Mouse (Mus musculus) lung, adult 2 months (tissue): ENCODE data around the gene Slc43a2. TPM values are rescaled to one million over a fixed set of nuclear protein-coding genes. Genes with fewer than 3 reads are reported as not detected.
"Not testable (repeated sequence)": the region's sequence is repeated elsewhere in the genome, so short reads cannot be mapped to it uniquely, and the experiment has no call there.

ENCODE experiments used
- DNase-seq: peaks from one replicate; pipeline ENCODE4 v3.0.0; 2022
- H3K4me1 ChIP-seq: fragments of 200-500 bp; 2 replicates; pipeline ENCODE4 v1.6.1; 2011; ENCODE audit warnings: low read length; ENCODE audit not compliant: control insufficient read depth, insufficient read depth
- H3K4me3 ChIP-seq: fragments of 200-500 bp; replicated peaks from 2 replicates; pipeline ENCODE3; 2011; ENCODE audit warnings: low read depth, mild to moderate bottlenecking, control low read depth, low read length; ENCODE audit errors: extremely low read depth
- CTCF ChIP-seq: fragments of 200-500 bp; IDR thresholded peaks from 2 replicates; pipeline ENCODE4 v1.5.1; 2011; ENCODE audit warnings: mild to moderate bottlenecking, low read length, control low read depth; ENCODE audit not compliant: insufficient read depth
- POLR2A ChIP-seq: fragments of 200-500 bp; IDR thresholded peaks from 2 replicates; pipeline ENCODE4 v1.6.1; 2011; ENCODE audit warnings: low read depth, mild to moderate bottlenecking, control low read depth, low read length, borderline replicate concordance; ENCODE audit errors: extremely low read depth
- WGBS: fragments of 180-500 bp; shearing (Covaris S2); methylation state at CpG from one replicate; pipeline ENCODE4 v1.1.7; 2018; 5-methylcytosine and 5-hydroxymethylcytosine counted together
- polyA plus RNA-seq: library from polyadenylated mRNA; depleted of rRNA; stranded (reverse); fragments of >200 nt; gene quantifications from 2 replicates; pipeline ENCODE4 v1.2.3, GENCODE M21; 2012

Gene Slc43a2
- polyA plus RNA-seq, 1 experiment = 68.2 TPM

DNA sequence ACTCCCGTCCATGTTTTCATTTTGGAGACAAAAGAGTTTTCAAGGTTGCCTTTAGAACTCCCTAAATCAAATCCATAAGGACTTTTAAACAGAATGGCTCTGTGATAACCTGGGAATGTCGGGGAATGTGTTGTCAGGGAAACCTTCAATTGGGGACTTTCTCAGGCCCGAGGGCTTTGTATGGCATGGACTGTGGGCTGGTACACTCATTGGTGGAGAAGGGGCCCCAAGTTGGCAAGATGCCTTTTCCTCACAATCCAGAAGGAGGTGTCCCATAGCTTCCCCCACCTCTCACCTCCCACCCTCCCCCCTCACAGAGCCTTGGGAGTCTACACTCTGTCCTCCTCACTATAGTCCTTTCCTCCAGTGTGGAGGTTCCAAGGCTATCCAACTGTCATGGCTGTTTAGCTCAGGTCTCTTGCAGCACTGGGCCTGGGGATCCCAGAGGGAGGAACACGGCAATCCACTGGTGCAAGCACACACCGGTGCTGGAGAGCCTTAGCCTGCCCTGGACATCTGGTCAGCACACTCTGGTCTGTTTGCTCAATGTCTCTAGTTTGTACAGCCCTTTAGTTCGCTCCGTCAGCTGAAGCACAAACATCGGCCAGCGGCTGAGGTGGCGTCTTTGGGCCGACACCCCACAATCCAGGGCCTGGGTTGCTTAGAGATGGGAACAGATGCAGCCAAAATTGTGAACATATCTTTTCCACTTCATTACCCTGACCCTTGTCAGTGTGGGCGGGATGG, 18.9 kb downstream of the Slc43a2 start:
- TF ChIP-seq POLR2A = peak; percentile 57; the same call in 1 of the 2 replicates
- TF ChIP-seq CTCF = no peak
- Histone ChIP-seq H3K4me1 (peaks cover 26% of the 10 kb centered on the region), H3K4me3 (no peak overlapping the region)
- 56% methylated on average over 12 of the region's 12 CpGs for WGBS
- peak; percentile 62 for DNase-seq

- H3K4me3 ChIP-seq = no peak overlapping the region
- 89% methylated on average over 5 of the region's 5 CpGs for WGBS
- DNase-seq = no peak
- H3K4me1 ChIP-seq = peaks cover 26% of the 10 kb centered on the region
- TF ChIP-seq POLR2A (no peak), CTCF (no peak)
These were observed 19.8 kb downstream of the Slc43a2 start for GRCm38 (mm10) chr11:75551321-75551720.

- no peak overlapping the region for H3K4me3 ChIP-seq
- no peak for DNase-seq
- 24% methylated on average over 9 of the region's 9 CpGs for WGBS
- TF ChIP-seq CTCF = no peak
- no peak for TF ChIP-seq POLR2A
- H3K4me1 ChIP-seq = peaks cover 26% of the 10 kb centered on the region
These were observed 20.5 kb downstream of the Slc43a2 start for GRCm38 (mm10) chr11:75551961-75552441.

- TF ChIP-seq CTCF (no peak), POLR2A (no peak)
- no peak for DNase-seq
- H3K4me1 ChIP-seq = peaks cover 26% of the 10 kb centered on the region
- H3K4me3 ChIP-seq = no peak overlapping the region
- WGBS = 34% methylated on average over 7 of the region's 7 CpGs
These were observed 21.5 kb downstream of the Slc43a2 start for GRCm38 (mm10) chr11:75552906-75553482.

- peaks cover 14% of the 10 kb centered on the region for H3K4me1 ChIP-seq
- not testable (repeated sequence) for DNase-seq, H3K4me3 ChIP-seq
- 95% methylated on average over 6 of the region's 6 CpGs for WGBS
These were observed 24.5 kb downstream of the Slc43a2 start for GRCm38 (mm10) chr11:75556006-75556405.

GRCm38 (mm10) chr11:75557142-75557541, 25.6 kb downstream of the Slc43a2 start:
- WGBS = 92% methylated on average over 6 of the region's 6 CpGs
- peaks cover 6% of the 10 kb centered on the region; the same call in 1 of the 2 replicates for H3K4me1 ChIP-seq
- no peak for TF ChIP-seq POLR2A
- TF ChIP-seq CTCF = no peak
- no peak overlapping the region for H3K4me3 ChIP-seq
- no peak for DNase-seq

DNA sequence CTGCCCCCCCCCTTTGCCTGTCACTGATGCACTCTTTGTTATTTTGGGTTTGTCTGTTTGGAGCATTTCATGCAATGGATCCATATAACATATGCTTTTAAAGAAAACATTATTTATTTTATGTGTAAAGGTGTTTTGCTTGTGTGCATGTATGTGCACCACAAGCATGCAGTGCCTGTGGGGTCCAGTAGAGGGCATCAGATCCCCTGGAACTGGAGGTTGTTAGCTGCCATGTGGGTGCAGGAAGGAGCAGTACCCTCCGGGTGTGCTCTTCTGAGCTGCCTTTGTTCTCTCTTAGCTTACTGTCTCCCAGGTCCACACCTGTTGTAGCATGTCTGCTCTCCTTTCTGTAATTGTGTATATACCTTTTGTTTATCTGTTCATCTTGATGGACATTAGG, 26.6 kb downstream of the Slc43a2 start:
- TF ChIP-seq CTCF (peak; percentile 24; the same call in 1 of the 2 replicates), POLR2A (no peak)
- 81% methylated on average over 1 of the region's 1 CpGs for WGBS
- no peak overlapping the region for H3K4me3 ChIP-seq
- no peaks in the 10 kb centered on the region for H3K4me1 ChIP-seq
- no peak for DNase-seq

GRCm38 (mm10) chr11:75559870-75560504, 28.5 kb downstream of the Slc43a2 start:
- TF ChIP-seq POLR2A (no peak), CTCF (no peak)
- WGBS = 82% methylated on average over 8 of the region's 8 CpGs
- Histone ChIP-seq H3K4me1 (peaks cover 8% of the 10 kb centered on the region), H3K4me3 (no peak overlapping the region)
- no peak for DNase-seq

GRCm38 (mm10) chr11:75560530-75561409, 29.3 kb downstream of the Slc43a2 start:
- TF ChIP-seq POLR2A = no peak
- TF ChIP-seq CTCF = no peak
- WGBS = 70% methylated on average over 14 of the region's 14 CpGs
- Histone ChIP-seq H3K4me1 (peaks cover 11% of the 10 kb centered on the region), H3K4me3 (no peak overlapping the region)
- no peak for DNase-seq
